Mouse (Mus musculus) heart, adult 2 months (tissue): ENCODE results near the gene Sept9.

Experiments
- CTCF ChIP-seq: fragments of 200-600 bp; IDR thresholded peaks from 2 replicates; pipeline ENCODE4 v1.8.1; 2022; ENCODE audit warnings: antibody characterized with exemption, mild to moderate bottlenecking, moderate library complexity
- EP300 ChIP-seq: fragments of 200-500 bp; IDR thresholded peaks from 2 replicates; pipeline ENCODE4 v1.6.1; 2011; ENCODE audit warnings: low read depth, low read length, control low read depth; ENCODE audit not compliant: insufficient read depth
- POLR2A ChIP-seq: fragments of 200-500 bp; IDR thresholded peaks from 2 replicates; pipeline ENCODE4 v1.6.1; 2011; ENCODE audit warnings: mild to moderate bottlenecking, low read depth, low read length, control low read depth; ENCODE audit not compliant: insufficient read depth

- TF ChIP-seq CTCF, result no peak
- TF ChIP-seq POLR2A, result no peak
- no peak for TF ChIP-seq EP300
These were observed 50.0 kb downstream of the Sept9 start for GRCm38 (mm10) chr11:117249282-117249984.
